Mouse (Mus musculus) ES-CJ7 (cell line): Measurements from ENCODE around the gene Rab3c.

Experiments used
- DNase-seq: peaks from one replicate; pipeline ENCODE4 v3.0.0; 2011; ENCODE audit warnings: low read depth, low spot score

Gene Rab3c

GRCm38 (mm10) chr13:110093720-110094685 is 186.8 kb downstream of the Rab3c start:
- DNase-seq = no peak

GRCm38 (mm10) chr13:110083961-110084360 is 196.8 kb downstream of the Rab3c start:
- no peak for DNase-seq

- DNase-seq = no peak
Observed at GRCm38 (mm10) chr13:110081174-110081573, 199.6 kb downstream of the Rab3c start.

- no peak for DNase-seq
Observed at GRCm38 (mm10) chr13:110075587-110075986, 205.2 kb downstream of the Rab3c start.

GRCm38 (mm10) chr13:110074180-110074579 is 206.6 kb downstream of the Rab3c start:
- no peak for DNase-seq

GRCm38 (mm10) chr13:110067149-110067548 is 213.6 kb downstream of the Rab3c start:
- DNase-seq = no peak

GRCm38 (mm10) chr13:110066674-110067073 is 214.1 kb downstream of the Rab3c start:
- DNase-seq = no peak

GRCm38 (mm10) chr13:110062835-110063411 is 217.9 kb downstream of the Rab3c start:
- DNase-seq = peak; percentile 77

GRCm38 (mm10) chr13:110062288-110062687 is 218.5 kb downstream of the Rab3c start:
- no peak for DNase-seq

- DNase-seq = no peak
Observed at GRCm38 (mm10) chr13:110054538-110054937, 226.3 kb downstream of the Rab3c start.

- DNase-seq = no peak
Observed at GRCm38 (mm10) chr13:110048767-110049434, 231.9 kb downstream of the Rab3c start.

- peak; percentile 57 for DNase-seq
Observed at GRCm38 (mm10) chr13:110044418-110044817, 236.4 kb downstream of the Rab3c start.

- peak; percentile 65 for DNase-seq
Observed at GRCm38 (mm10) chr13:110039779-110040498, 240.9 kb downstream of the Rab3c start.

GRCm38 (mm10) chr13:110039170-110039569 is 241.6 kb downstream of the Rab3c start:
- peak; percentile 31 for DNase-seq

GRCm38 (mm10) chr13:110038521-110038920 is 242.3 kb downstream of the Rab3c start:
- no peak for DNase-seq

- no peak for DNase-seq
Observed at GRCm38 (mm10) chr13:110034885-110035284, 245.9 kb downstream of the Rab3c start.

GRCm38 (mm10) chr13:110034041-110034440 is 246.8 kb downstream of the Rab3c start:
- DNase-seq = no peak

- DNase-seq = no peak
Observed at GRCm38 (mm10) chr13:110031886-110032285, 248.9 kb downstream of the Rab3c start.

- DNase-seq = peak; percentile 34
Observed at GRCm38 (mm10) chr13:110031061-110031460, 249.7 kb downstream of the Rab3c start.

GRCm38 (mm10) chr13:110024381-110025161 is 256.2 kb downstream of the Rab3c start:
- DNase-seq = no peak

- DNase-seq = peak; percentile 70
Observed at GRCm38 (mm10) chr13:110023031-110023430, 257.8 kb downstream of the Rab3c start.
